Mouse (Mus musculus): ENCODE data around the gene Atraid. TPM values are rescaled to one million over a fixed set of nuclear protein-coding genes. Genes with fewer than 3 reads are reported as not detected.

Atraid gene
- polyA plus RNA-seq, 1 experiment from 2014 or later, result 156 TPM

DNA sequence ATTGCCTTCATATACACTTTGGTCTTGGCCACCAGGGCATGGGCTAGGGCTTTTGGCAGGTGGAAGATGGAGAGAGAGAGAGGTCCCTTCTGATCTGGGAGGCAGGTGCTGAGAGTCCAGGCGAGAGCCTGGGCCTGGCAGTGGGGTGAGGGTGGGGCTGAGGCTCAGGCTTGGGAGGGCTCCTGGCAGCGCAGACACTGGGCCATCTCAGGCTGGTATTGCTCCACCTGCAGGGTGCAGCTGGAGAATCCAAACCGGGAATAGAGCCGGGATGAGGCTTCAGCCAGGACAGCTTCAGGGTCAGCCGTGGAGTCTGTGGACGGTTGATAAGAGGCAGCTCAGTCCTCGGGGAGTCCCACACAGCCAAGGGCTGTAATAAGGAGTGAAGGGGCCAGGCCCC, 38.5 kb downstream of the Atraid start:
- Histone ChIP-seq H3K4me3 (replicated peaks) (no peak overlapping the region), H3K36me3 (no peaks in the 10 kb centered on the region), H3K9me3 (no peaks in the 10 kb centered on the region), H3K4me1 (replicated peaks) (peaks cover 33% of the 10 kb centered on the region), H3K4me2 (replicated peaks) (no peak overlapping the region), H3K27ac (peak overlapping the region; percentile 45), H3K9ac (replicated peaks) (peak overlapping the region; percentile 47; the same call in 1 of the 2 replicates), H3K27me3 (peaks cover 39% of the 10 kb centered on the region)
- 27% methylated on average over 7 of the region's 7 CpGs for WGBS
- no peak for ATAC-seq

GRCm38 (mm10) chr5:31087131-31087530, 39.0 kb downstream of the Atraid start:
- no peak overlapping the region; the same call in 1 of the 2 replicates for H3K9ac ChIP-seq (replicated peaks)
- peaks cover 45% of the 10 kb centered on the region for H3K27me3 ChIP-seq
- H3K9me3 ChIP-seq, result no peaks in the 10 kb centered on the region
- no peak overlapping the region for H3K4me3 ChIP-seq (replicated peaks)
- no peak for ATAC-seq
- peaks cover 33% of the 10 kb centered on the region for H3K4me1 ChIP-seq (replicated peaks)
- 75% methylated on average over 2 of the region's 2 CpGs for WGBS
- no peaks in the 10 kb centered on the region for H3K36me3 ChIP-seq
- no peak overlapping the region for H3K4me2 ChIP-seq (replicated peaks)
- H3K27ac ChIP-seq, result peak overlapping the region; percentile 45; the same call in 1 of the 2 replicates

- peak overlapping the region; percentile 64 for H3K4me2 ChIP-seq (replicated peaks)
- H3K9me3 ChIP-seq, result no peaks in the 10 kb centered on the region
- peaks cover 97% of the 10 kb centered on the region for H3K27me3 ChIP-seq
- peak; percentile 3; the same call in 1 of the 2 replicates for ATAC-seq
- H3K27ac ChIP-seq, result peak overlapping the region; percentile 4; the same call in 1 of the 2 replicates
- peaks cover 42% of the 10 kb centered on the region for H3K4me1 ChIP-seq (replicated peaks)
- no peaks in the 10 kb centered on the region for H3K36me3 ChIP-seq
- peak overlapping the region; percentile 79 for H3K9ac ChIP-seq (replicated peaks)
- WGBS, result 4% methylated on average over 33 of the region's 53 CpGs
- peak overlapping the region; percentile 55 for H3K4me3 ChIP-seq (replicated peaks)
Measured at GRCm38 (mm10) chr5:31092231-31092975, 44.3 kb downstream of the Atraid start.

DNA sequence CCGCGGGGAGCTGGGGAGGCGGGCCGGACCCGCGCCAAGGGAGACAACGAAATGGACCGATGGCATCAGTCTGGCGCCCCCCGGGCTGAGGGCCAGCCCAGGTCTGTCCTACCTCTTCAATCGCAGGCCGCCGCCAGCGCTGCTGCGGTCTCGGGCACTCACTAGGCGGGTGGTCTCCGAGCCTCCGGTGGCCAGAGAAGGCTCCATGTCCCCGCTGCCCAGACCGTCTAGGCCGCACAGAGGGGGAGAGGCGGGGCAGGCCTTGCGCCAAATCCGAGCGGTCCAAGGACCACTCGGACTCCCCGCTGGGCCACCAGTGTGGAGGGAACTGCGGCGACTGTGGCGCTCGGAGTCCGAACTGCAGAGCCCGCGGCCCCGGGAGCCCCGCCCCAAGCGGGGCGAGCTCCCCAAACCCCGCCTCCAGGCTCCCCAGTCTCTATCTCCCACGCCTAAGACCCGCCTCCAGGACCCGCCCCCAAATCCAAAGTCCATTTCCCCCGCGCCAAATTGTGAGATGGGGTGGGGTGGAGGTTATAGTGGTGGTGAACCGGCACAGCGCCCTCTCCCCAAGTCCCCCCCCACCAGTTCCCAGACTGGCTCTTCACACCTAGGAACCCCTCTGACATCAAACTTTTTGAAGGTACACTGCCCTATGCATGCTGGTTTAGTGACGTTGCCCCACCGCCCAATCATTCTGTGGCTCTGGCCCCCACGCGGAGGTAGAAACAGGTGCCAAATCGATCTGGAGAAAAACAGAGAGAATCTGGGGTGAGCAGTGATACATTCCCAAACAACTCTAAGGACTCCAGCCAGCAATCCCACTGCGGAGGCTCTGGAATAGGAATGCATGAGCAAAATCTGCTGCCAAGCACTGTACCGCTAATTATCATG, 45.3 kb downstream of the Atraid start:
- no peaks in the 10 kb centered on the region for H3K36me3 ChIP-seq
- peak overlapping the region; percentile 55 for H3K4me3 ChIP-seq (replicated peaks)
- peaks cover 42% of the 10 kb centered on the region for H3K4me1 ChIP-seq (replicated peaks)
- H3K4me2 ChIP-seq (replicated peaks), result peak overlapping the region; percentile 64
- peaks cover 99% of the 10 kb centered on the region for H3K27me3 ChIP-seq
- WGBS, result under 1% methylated on average over 51 of the region's 54 CpGs
- H3K9me3 ChIP-seq, result no peaks in the 10 kb centered on the region
- ATAC-seq, result peak; percentile 59
- peak overlapping the region; percentile 79 for H3K9ac ChIP-seq (replicated peaks)
- H3K27ac ChIP-seq, result 0 out of 2 replicates have a peak overlapping the region, but pooled peaks have one; percentile 4

- Histone ChIP-seq H3K9ac (replicated peaks) (no peak overlapping the region), H3K27me3 (peaks cover 97% of the 10 kb centered on the region), H3K9me3 (no peaks in the 10 kb centered on the region), H3K4me3 (replicated peaks) (peak overlapping the region; percentile 25), H3K4me1 (replicated peaks) (peaks cover 42% of the 10 kb centered on the region), H3K4me2 (replicated peaks) (peak overlapping the region; percentile 64), H3K27ac (no peak overlapping the region), H3K36me3 (no peaks in the 10 kb centered on the region)
- no peak for ATAC-seq
- WGBS, result 2% methylated on average over 29 of the region's 29 CpGs
Measured at GRCm38 (mm10) chr5:31094100-31094798, 46.1 kb downstream of the Atraid start.

DNA sequence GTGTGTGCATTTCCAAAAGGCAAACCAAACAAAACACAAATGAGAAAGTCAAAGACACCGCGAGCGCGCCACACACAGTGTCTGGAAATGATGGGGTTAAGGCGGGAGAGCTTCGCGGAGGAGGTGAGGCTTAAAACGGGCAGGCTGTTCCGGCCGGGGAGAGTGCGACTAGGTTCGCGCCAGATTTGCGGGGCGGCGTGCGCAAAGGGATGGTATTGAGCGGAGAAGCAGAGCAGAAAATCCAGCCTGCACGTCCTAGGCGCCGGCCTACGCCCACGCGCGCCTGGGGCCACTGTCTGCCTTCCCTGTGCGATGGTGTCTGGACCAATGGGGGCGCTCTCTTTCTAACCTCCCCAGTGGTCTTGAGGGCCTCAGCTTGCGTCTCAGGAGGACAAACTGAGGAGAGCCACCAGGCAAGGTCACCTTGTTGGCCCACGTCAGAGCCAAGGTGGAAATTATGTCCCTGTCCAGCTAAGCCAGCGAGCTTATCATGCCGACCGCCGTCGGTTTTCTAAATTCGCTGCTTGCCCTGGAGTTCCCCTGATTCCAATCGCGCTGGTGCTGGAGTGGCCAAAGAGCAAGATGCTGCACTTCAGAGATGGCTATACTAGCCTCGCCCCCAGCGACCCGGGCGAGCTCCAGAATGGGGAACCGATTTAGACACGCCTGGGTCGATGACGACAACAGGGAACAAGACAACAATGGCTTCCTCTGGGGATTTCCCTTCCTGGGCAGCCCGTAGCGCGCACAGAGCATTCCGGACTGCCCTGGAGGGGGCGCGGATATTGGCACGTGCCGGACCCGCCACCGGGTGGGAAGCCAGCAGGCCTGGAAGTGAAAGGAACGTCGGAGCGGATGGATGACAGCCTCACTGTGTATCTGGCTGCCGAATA, 46.9 kb downstream of the Atraid start:
- no peaks in the 10 kb centered on the region for H3K9me3 ChIP-seq
- peaks cover 92% of the 10 kb centered on the region for H3K27me3 ChIP-seq
- peak; percentile 25 for ATAC-seq
- H3K4me2 ChIP-seq (replicated peaks), result peak overlapping the region; percentile 64
- H3K36me3 ChIP-seq, result no peaks in the 10 kb centered on the region
- under 1% methylated on average over 59 of the region's 59 CpGs for WGBS
- H3K9ac ChIP-seq (replicated peaks), result no peak overlapping the region; the same call in 1 of the 2 replicates
- peak overlapping the region; percentile 25 for H3K4me3 ChIP-seq (replicated peaks)
- no peak overlapping the region for H3K27ac ChIP-seq
- peaks cover 42% of the 10 kb centered on the region for H3K4me1 ChIP-seq (replicated peaks)

DNA sequence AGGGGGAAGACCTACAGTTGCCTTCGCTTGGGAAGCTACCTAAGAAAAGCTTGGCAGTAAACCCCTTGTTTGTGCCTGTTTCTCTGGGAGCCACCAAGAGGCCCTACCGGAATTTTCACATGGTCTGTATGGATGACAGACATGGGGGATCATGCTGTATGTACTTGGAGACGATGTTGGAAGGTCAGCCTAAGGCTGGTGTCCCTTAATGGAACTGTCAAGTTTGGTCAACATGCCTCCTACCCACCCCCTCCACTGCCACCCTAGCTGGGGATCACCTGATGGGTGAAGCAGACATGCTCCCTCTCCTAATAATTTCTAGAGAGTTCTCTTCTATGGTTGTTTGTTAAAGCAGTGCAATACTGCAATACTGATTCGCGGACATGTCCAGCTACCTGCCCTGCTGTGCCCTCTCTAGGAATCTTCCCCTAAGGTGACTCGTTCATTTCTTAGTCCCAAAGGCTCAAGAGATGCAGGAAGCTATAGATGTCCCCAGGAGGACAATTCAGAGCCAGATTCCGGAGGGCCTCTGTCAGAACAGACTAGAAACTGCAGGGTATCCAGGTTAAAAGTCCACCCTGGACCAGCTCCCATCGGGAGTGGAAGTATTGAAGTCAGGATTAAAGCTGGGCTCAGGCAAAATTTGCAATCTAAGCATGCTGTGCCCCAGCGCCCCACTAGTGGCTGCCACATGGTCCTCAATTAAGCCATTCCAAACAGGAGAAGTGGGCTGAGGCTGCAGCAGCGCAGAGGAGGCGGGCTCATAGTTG, 47.8 kb downstream of the Atraid start:
- H3K4me1 ChIP-seq (replicated peaks), result peaks cover 42% of the 10 kb centered on the region
- H3K4me2 ChIP-seq (replicated peaks), result peak overlapping the region; percentile 64; the same call in 1 of the 2 replicates
- H3K4me3 ChIP-seq (replicated peaks), result 0 out of 2 replicates have a peak overlapping the region, but pooled peaks have one; percentile 25
- no peaks in the 10 kb centered on the region for H3K9me3 ChIP-seq
- H3K36me3 ChIP-seq, result no peaks in the 10 kb centered on the region
- 17% methylated on average over 11 of the region's 11 CpGs for WGBS
- no peak for ATAC-seq
- H3K27me3 ChIP-seq, result peaks cover 84% of the 10 kb centered on the region
- H3K9ac ChIP-seq (replicated peaks), result no peak overlapping the region
- H3K27ac ChIP-seq, result no peak overlapping the region

Other genes with a start within 250 kb of the Atraid start
- gene Mapre3, start 233.7 kb upstream of the Atraid start, polyA plus RNA-seq (2015; fragmentation: Nextera tagmentation; extraction: Ambion mirVana), result 111 and 113 TPM in 2 replicates
- 57.7 and 59.7 TPM in 2 replicates for gene Tmem214, start 180.3 kb upstream of the Atraid start, polyA plus RNA-seq (2015; fragmentation: Nextera tagmentation; extraction: Ambion mirVana)
- 23.3 and 29.2 TPM in 2 replicates for gene Agbl5, start 159.6 kb upstream of the Atraid start, polyA plus RNA-seq (2015; fragmentation: Nextera tagmentation; extraction: Ambion mirVana)
- gene Ost4, start 140.5 kb upstream of the Atraid start, polyA plus RNA-seq (2015; fragmentation: Nextera tagmentation; extraction: Ambion mirVana), result 270 and 306 TPM in 2 replicates
- 14.1 and 16.6 TPM in 2 replicates for gene Emilin1, start 134.9 kb upstream of the Atraid start, polyA plus RNA-seq (2015; fragmentation: Nextera tagmentation; extraction: Ambion mirVana)
- 5.6 and 6.8 TPM in 2 replicates for gene Khk, start 126.9 kb upstream of the Atraid start, polyA plus RNA-seq (2015; fragmentation: Nextera tagmentation; extraction: Ambion mirVana)
- gene Cgref1, start 102.7 kb upstream of the Atraid start, polyA plus RNA-seq (2015; fragmentation: Nextera tagmentation; extraction: Ambion mirVana), result 23.0 TPM in 2 replicates
- 108 and 129 TPM in 2 replicates for gene Preb, start 88.0 kb upstream of the Atraid start, polyA plus RNA-seq (2015; fragmentation: Nextera tagmentation; extraction: Ambion mirVana)
- gene Tcf23, start 79.7 kb upstream of the Atraid start, polyA plus RNA-seq (2015; fragmentation: Nextera tagmentation; extraction: Ambion mirVana), result not detected in 2 replicates
- 17.3 and 19.3 TPM in 2 replicates for gene Slc5a6, start 612 bp downstream of the Atraid start, polyA plus RNA-seq (2015; fragmentation: Nextera tagmentation; extraction: Ambion mirVana)
- gene Cad, start 6.5 kb downstream of the Atraid start, polyA plus RNA-seq (2015; fragmentation: Nextera tagmentation; extraction: Ambion mirVana), result 16.1 and 19.1 TPM in 2 replicates
- gene Dnajc5g, start 58.0 kb downstream of the Atraid start, polyA plus RNA-seq (2015; fragmentation: Nextera tagmentation; extraction: Ambion mirVana), result not detected in 2 replicates
- 15.9 and 16.8 TPM in 2 replicates for gene Slc30a3, start 59.9 kb downstream of the Atraid start, polyA plus RNA-seq (2015; fragmentation: Nextera tagmentation; extraction: Ambion mirVana)
- not detected in 2 replicates for gene Trim54, start 68.4 kb downstream of the Atraid start, polyA plus RNA-seq (2015; fragmentation: Nextera tagmentation; extraction: Ambion mirVana)
- not detected in 2 replicates for gene Ucn, start 90.5 kb downstream of the Atraid start, polyA plus RNA-seq (2015; fragmentation: Nextera tagmentation; extraction: Ambion mirVana)
- 54.7 and 57.5 TPM in 2 replicates for gene Mpv17, start 105.9 kb downstream of the Atraid start, polyA plus RNA-seq (2015; fragmentation: Nextera tagmentation; extraction: Ambion mirVana)
- 0.86 and 1.1 TPM in 2 replicates for gene Gm29609, start 131.6 kb downstream of the Atraid start, polyA plus RNA-seq (2015; fragmentation: Nextera tagmentation; extraction: Ambion mirVana)
- gene Gtf3c2, start 131.8 kb downstream of the Atraid start, polyA plus RNA-seq (2015; fragmentation: Nextera tagmentation; extraction: Ambion mirVana), result 78.1 and 80.2 TPM in 2 replicates
- 135 and 140 TPM in 2 replicates for gene Snx17, start 144.9 kb downstream of the Atraid start, polyA plus RNA-seq (2015; fragmentation: Nextera tagmentation; extraction: Ambion mirVana)
- gene Eif2b4, start 145.1 kb downstream of the Atraid start, polyA plus RNA-seq (2015; fragmentation: Nextera tagmentation; extraction: Ambion mirVana), result 71.5 and 74.6 TPM in 2 replicates
- gene Zfp513, start 154.0 kb downstream of the Atraid start, polyA plus RNA-seq (2015; fragmentation: Nextera tagmentation; extraction: Ambion mirVana), result 12.5 and 20.5 TPM in 2 replicates
- 174 and 175 TPM in 2 replicates for gene Ppm1g, start 172.4 kb downstream of the Atraid start, polyA plus RNA-seq (2015; fragmentation: Nextera tagmentation; extraction: Ambion mirVana)
- 153 and 160 TPM in 2 replicates for gene Nrbp1, start 192.6 kb downstream of the Atraid start, polyA plus RNA-seq (2015; fragmentation: Nextera tagmentation; extraction: Ambion mirVana)
- gene Gm9970, start 192.9 kb downstream of the Atraid start, polyA plus RNA-seq (2015; fragmentation: Nextera tagmentation; extraction: Ambion mirVana), result 0.54 and 0.63 TPM in 2 replicates
- gene Krtcap3, start 203.4 kb downstream of the Atraid start, polyA plus RNA-seq (2015; fragmentation: Nextera tagmentation; extraction: Ambion mirVana), result 1.7 and 3.4 TPM in 2 replicates
- 34.4 and 36.0 TPM in 2 replicates for gene Ift172, start 242.8 kb downstream of the Atraid start, polyA plus RNA-seq (2015; fragmentation: Nextera tagmentation; extraction: Ambion mirVana)
- 63.2 and 74.5 TPM in 2 replicates for gene Fndc4, start 247.8 kb downstream of the Atraid start, polyA plus RNA-seq (2015; fragmentation: Nextera tagmentation; extraction: Ambion mirVana)
- 0.12 and 0.43 TPM in 2 replicates for gene Gckr, start 249.1 kb downstream of the Atraid start, polyA plus RNA-seq (2015; fragmentation: Nextera tagmentation; extraction: Ambion mirVana)